Comparison of ENCODE assay signal across 20 mouse cellular contexts in genomic region chr3:127630735-127631372, GRCm38 (mm10). TPM values are rescaled to one million over a fixed set of nuclear protein-coding genes. Genes with fewer than 3 reads are reported as not detected.
DNase-seq lines count a peak whose midpoint lies in the region; ATAC-seq lines count a peak whose summit lies in the region.
"Had no signal": no experiment of that assay in that cellular context is flagged by ENCODE, and none has a peak within 500 bp of the region (broad histone marks: within the 10 kb centered on the region; RNA-seq: fewer than 3 reads in every experiment).

No protein-coding gene starts in this region.

- H3K4me3 ChIP-seq in midbrain, embryonic 10.5 days = peak overlapping the region; percentile 64
- no peak overlapping the region; the same call in 1 of the 2 replicates for H3K4me3 ChIP-seq in midbrain, embryonic 16.5 days (ENCODE audit: low read depth, low read length)
- no peak overlapping the region for H3K4me3 ChIP-seq in hindbrain, embryonic 14.5 days (replicated peaks; ENCODE audit: low read length)
- H3K4me3 ChIP-seq: embryonic facial prominence, embryonic 10.5 days; erythroblast, embryonic 14.5 days; limb, embryonic 15.5 days; myocyte; stomach, embryonic 15.5 days had no signal

- peaks cover 100% of the 10 kb centered on the region for H3K27me3 ChIP-seq in midbrain, embryonic 10.5 days (ENCODE audit: low read depth, poor library complexity, severe bottlenecking)
- peaks cover 33% of the 10 kb centered on the region for H3K27me3 ChIP-seq in midbrain, embryonic 16.5 days (ENCODE audit: control insufficient read depth, insufficient read depth, low read depth, low read length)
- H3K27me3 ChIP-seq in hindbrain, embryonic 14.5 days (ENCODE audit: control insufficient read depth, insufficient read depth, low read length) = peaks cover 90% of the 10 kb centered on the region

- peak; percentile 14 for DNase-seq in embryo, embryonic 11 days
- DNase-seq in embryo, embryonic 10.5 days (ENCODE audit: low spot score) = no peak
- no peak for DNase-seq in midbrain, embryonic 10.5 days (ENCODE audit: low spot score)
- DNase-seq in hindbrain, embryonic 14.5 days (ENCODE audit: low spot score) = no peak
- DNase-seq in right cerebral cortex, postnatal 4 days = no peak
- DNase-seq in layer of hippocampus, adult 18-20 months (ENCODE audit: low spot score in 2 of 2) = no peak
- no peak for DNase-seq in frontal cortex, postnatal 14 days (ENCODE audit: low spot score in 2 of 2)
- DNase-seq: adrenal gland, postnatal 25 days; liver, postnatal 0 days; lung, postnatal 4 days had no signal

- no peak for ATAC-seq in midbrain, embryonic 16.5 days
- ATAC-seq in hindbrain, embryonic 14.5 days (ENCODE audit: low FRiP score) = no peak
- ATAC-seq: liver, postnatal 0 days had no signal

- no peaks in the 10 kb centered on the region for H3K9me3 ChIP-seq in midbrain, embryonic 10.5 days (replicated peaks)
- no peaks in the 10 kb centered on the region for H3K9me3 ChIP-seq in midbrain, embryonic 16.5 days (replicated peaks; ENCODE audit: control insufficient read depth, low read length, poor library complexity, severe bottlenecking)
- no peaks in the 10 kb centered on the region for H3K9me3 ChIP-seq in hindbrain, embryonic 14.5 days (ENCODE audit: control insufficient read depth, low read length)
- H3K9me3 ChIP-seq: embryonic facial prominence, embryonic 10.5 days; limb, embryonic 15.5 days; stomach, embryonic 15.5 days had no signal

- peaks cover 92% of the 10 kb centered on the region for H3K4me1 ChIP-seq in midbrain, embryonic 10.5 days
- H3K4me1 ChIP-seq in midbrain, embryonic 16.5 days (ENCODE audit: control insufficient read depth, insufficient read depth, low read length) = peaks cover 23% of the 10 kb centered on the region
- peaks cover 13% of the 10 kb centered on the region; the same call in 1 of the 2 replicates for H3K4me1 ChIP-seq in hindbrain, embryonic 14.5 days (replicated peaks; ENCODE audit: control insufficient read depth, insufficient read depth, low read length)

- H3K36me3 ChIP-seq in midbrain, embryonic 10.5 days = no peaks in the 10 kb centered on the region
- H3K36me3 ChIP-seq in midbrain, embryonic 16.5 days (ENCODE audit: control insufficient read depth, insufficient read depth, low read length) = no peaks in the 10 kb centered on the region
- H3K36me3 ChIP-seq in hindbrain, embryonic 14.5 days (replicated peaks; ENCODE audit: control insufficient read depth, insufficient read depth) = no peaks in the 10 kb centered on the region
- H3K36me3 ChIP-seq: embryonic facial prominence, embryonic 10.5 days; limb, embryonic 15.5 days; stomach, embryonic 15.5 days had no signal

- 3% methylated on average over 17 of the region's 17 CpGs for WGBS in midbrain, embryonic 10.5 days
- WGBS in midbrain, embryonic 16.5 days = 4% methylated on average over 17 of the region's 17 CpGs
- 5% methylated on average over 17 of the region's 17 CpGs for WGBS in hindbrain, embryonic 14.5 days

- no peak overlapping the region for H3K9ac ChIP-seq in midbrain, embryonic 16.5 days (ENCODE audit: low read depth, low read length)
- no peak overlapping the region for H3K9ac ChIP-seq in hindbrain, embryonic 14.5 days
- H3K9ac ChIP-seq: limb, embryonic 15.5 days; liver, postnatal 0 days; stomach, embryonic 15.5 days had no signal

- peak overlapping the region; percentile 28; the same call in 1 of the 2 replicates for H3K27ac ChIP-seq in midbrain, embryonic 10.5 days (replicated peaks)
- H3K27ac ChIP-seq in midbrain, embryonic 16.5 days (ENCODE audit: low read length) = no peak overlapping the region
- H3K27ac ChIP-seq in hindbrain, embryonic 14.5 days = no peak overlapping the region
- H3K27ac ChIP-seq: embryonic facial prominence, embryonic 10.5 days; kidney, postnatal 0 days; limb, embryonic 15.5 days; stomach, embryonic 15.5 days had no signal

- no peak overlapping the region for H3K4me2 ChIP-seq in midbrain, embryonic 16.5 days (ENCODE audit: low read length)
- H3K4me2 ChIP-seq in hindbrain, embryonic 14.5 days (replicated peaks) = peak overlapping the region; percentile 18; the same call in 1 of the 2 replicates
- H3K4me2 ChIP-seq: limb, embryonic 15.5 days; stomach, embryonic 15.5 days had no signal

RNA-seq across cellular contexts. Expression of gene Neurog2, which starts 2.1 kb away (rescaled TPM):
- polyA plus RNA-seq in midbrain, embryonic 10.5 days (2016; fragmentation: Nextera tagmentation; extraction: Ambion mirVana) = 26.5 and 47.5 TPM in 2 replicates
- polyA plus RNA-seq in midbrain, embryonic 16.5 days (2015; fragmentation: Nextera tagmentation; extraction: Ambion mirVana) = 5.2 and 16.9 TPM in 2 replicates
- 3.8 and 6.4 TPM in 2 replicates for polyA plus RNA-seq in hindbrain, embryonic 14.5 days (2014; fragmentation: Nextera tagmentation; extraction: Ambion mirVana)
- 1 to 10 TPM in 1 of 2 experiments, under 1 TPM in 1; 0.71 to 1.5 TPM for total RNA-seq in layer of hippocampus, adult 18-20 months (2021)
- total RNA-seq: adrenal gland, postnatal 25 days; granulocyte monocyte progenitor cell, adult 5-6 weeks had no signal
- polyA plus RNA-seq: erythroblast, embryonic 14.5 days; heart, embryonic 16.5 days; kidney, postnatal 0 days; limb, embryonic 15.5 days; liver, postnatal 0 days; myocyte; small intestine, adult 2 months had no signal
